Mouse (Mus musculus) ES-Bruce4 (cell line): ENCODE data around the gene Ccdc151. TPM values are rescaled to one million over a fixed set of nuclear protein-coding genes. Genes with fewer than 3 reads are reported as not detected.

Experiments used
- H3K27ac ChIP-seq: 2 replicates; pipeline ENCODE4 v1.5.1; 2012; ENCODE audit warnings: low read length, inconsistent platforms; ENCODE audit not compliant: insufficient read depth
- H3K27me3 ChIP-seq: 2 replicates; pipeline ENCODE4 v1.6.1; 2012; ENCODE audit warnings: mild to moderate bottlenecking, low read length, inconsistent platforms; ENCODE audit not compliant: control insufficient read depth, poor library complexity, insufficient read depth, severe bottlenecking
- H3K36me3 ChIP-seq: 2 replicates; pipeline ENCODE4 v1.6.1; 2012; ENCODE audit warnings: inconsistent platforms, mild to moderate bottlenecking, low read length, moderate library complexity; ENCODE audit not compliant: control insufficient read depth, poor library complexity, insufficient read depth, severe bottlenecking
- H3K4me1 ChIP-seq: one replicate; pipeline ENCODE4 v1.8.1; 2011; ENCODE audit warnings: low read length; ENCODE audit not compliant: control insufficient read depth, insufficient read depth
- H3K4me3 ChIP-seq: 2 replicates; pipeline ENCODE4 v1.5.1; 2011; ENCODE audit warnings: low read depth, mild to moderate bottlenecking, low read length
- H3K9ac ChIP-seq: 2 replicates; pipeline ENCODE4 v1.6.1; 2012; ENCODE audit warnings: low read depth, mild to moderate bottlenecking, inconsistent platforms; ENCODE audit not compliant: poor library complexity, severe bottlenecking
- H3K9me3 ChIP-seq: replicated peaks from 2 replicates; pipeline ENCODE4 v1.6.1; 2012; ENCODE audit warnings: mild to moderate bottlenecking, low read length, inconsistent platforms; ENCODE audit not compliant: control insufficient read depth, poor library complexity, insufficient read depth, severe bottlenecking
- CTCF ChIP-seq: IDR thresholded peaks from one replicate; pipeline ENCODE4 v1.8.1; 2011; ENCODE audit warnings: low read depth, low read length
- EP300 ChIP-seq: IDR thresholded peaks from 2 replicates; pipeline ENCODE4 v1.6.1; 2011; ENCODE audit warnings: low read depth, low read length; ENCODE audit not compliant: insufficient read depth
- POLR2A ChIP-seq: IDR thresholded peaks from one replicate; pipeline ENCODE4 v1.8.1; 2011; ENCODE audit warnings: low read length; ENCODE audit not compliant: insufficient read depth
- polyA plus RNA-seq: library from polyadenylated mRNA; stranded (reverse); fragments of >200 nt; gene quantifications from 2 replicates; pipeline ENCODE4 v1.2.4, GENCODE M21; 2011; ENCODE audit warnings: low read depth; ENCODE audit not compliant: missing spikeins, insufficient read depth, insufficient read length

Ccdc151 gene
- polyA plus RNA-seq, 1 experiment, result 1.6 TPM

DNA sequence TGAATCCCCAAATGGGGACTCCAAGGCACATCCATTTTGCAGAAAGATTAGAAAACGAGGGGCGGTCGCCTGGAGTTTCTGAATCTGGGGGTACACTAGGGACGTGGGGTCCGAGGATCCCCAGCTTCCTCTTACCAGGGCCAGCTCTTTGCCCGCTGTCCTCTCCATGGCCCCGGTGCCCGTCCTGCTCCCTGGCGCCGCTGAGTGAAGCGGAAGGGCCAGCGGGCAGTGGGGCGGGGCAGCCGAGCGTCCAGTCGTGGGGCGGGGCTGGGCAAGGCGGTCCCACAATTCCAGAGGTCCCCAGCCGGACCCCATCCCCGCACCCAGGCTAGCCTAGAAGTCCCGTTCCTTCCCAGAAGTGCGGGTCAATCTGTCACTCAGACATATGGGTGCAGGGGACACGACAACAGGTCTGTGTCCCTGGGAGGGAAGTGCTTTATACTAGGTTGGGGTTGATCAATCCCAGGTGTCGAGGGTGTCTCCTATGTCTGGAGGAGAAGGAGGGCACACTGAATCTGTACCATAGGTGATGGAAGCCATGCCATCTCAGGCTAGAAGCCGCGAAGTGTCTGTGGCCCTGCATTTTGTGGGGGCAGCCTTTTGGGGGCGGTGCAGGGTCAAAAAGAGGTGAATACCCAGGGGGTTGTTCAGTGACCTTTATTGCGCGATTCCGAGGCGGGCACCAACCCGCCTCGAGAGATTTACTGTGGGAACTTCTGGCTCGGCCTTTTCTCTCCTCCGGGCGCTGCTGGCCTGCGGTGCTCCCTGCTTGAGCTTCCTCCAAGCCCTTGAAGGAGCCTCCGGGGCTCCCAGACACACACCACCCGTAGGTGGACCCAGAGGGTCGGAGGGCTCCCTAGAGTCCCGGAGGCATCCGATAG is 13.0 kb downstream of the Ccdc151 start, which contains the start of gene Rgl3:
Rgl3 (minus strand) TSS at position 217 of the 881 bp plus-strand sequence.
- TF ChIP-seq POLR2A, result no peak
- TF ChIP-seq CTCF, result no peak
- TF ChIP-seq EP300, result no peak
- no peaks in the 10 kb centered on the region for H3K9me3 ChIP-seq
- H3K4me3 ChIP-seq, result peak within 1 kb of the TSS; percentile 65
- H3K27me3 ChIP-seq, result peaks cover 10% of the 10 kb centered on the region
- no peaks in the 10 kb centered on the region for H3K36me3 ChIP-seq
- no peak within 1 kb of the TSS for H3K27ac ChIP-seq
- peaks cover 3% of the 10 kb centered on the region for H3K4me1 ChIP-seq
- H3K9ac ChIP-seq, result peak within 1 kb of the TSS; percentile 24; the same call in 1 of the 2 replicates

DNA sequence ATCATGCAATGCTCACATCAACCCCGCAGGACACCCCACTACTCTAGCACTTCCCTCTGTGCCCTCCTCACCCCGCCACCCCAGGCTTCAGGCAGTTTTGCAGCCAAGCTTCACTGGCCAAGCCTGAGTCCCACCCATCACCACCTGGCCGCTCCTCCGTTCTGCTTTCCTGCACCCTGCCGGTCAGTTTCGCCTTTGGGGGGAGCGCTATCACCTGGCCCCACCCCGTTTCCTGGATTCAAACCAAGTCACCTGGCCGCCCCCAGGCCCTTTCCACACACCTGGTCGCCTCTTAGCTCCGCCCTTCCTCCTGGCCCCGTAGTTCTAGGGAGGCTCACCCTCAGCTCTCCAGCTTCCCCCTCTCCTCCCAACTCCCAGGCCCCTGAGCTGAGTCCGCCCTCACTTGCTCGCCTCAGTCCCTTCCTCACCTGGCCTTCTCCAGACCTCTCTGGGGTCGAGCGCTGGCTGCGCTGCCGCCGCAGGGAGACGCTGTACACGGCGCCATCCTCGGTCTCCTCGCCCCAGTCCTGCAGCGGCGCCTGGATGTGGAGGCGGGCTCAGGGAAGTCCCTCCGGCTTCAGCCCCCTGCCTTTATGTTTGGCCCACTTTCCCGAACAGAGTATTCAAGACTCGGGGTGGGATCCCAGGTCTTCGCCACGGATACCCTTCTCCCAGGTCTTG is 13.9 kb downstream of the Ccdc151 start:
- Histone ChIP-seq H3K9me3 (no peaks in the 10 kb centered on the region), H3K9ac (peak overlapping the region; percentile 24; the same call in 1 of the 2 replicates), H3K4me1 (peaks cover 3% of the 10 kb centered on the region), H3K27ac (no peak overlapping the region), H3K36me3 (no peaks in the 10 kb centered on the region), H3K4me3 (peak overlapping the region; percentile 65), H3K27me3 (peaks cover 10% of the 10 kb centered on the region)
- TF ChIP-seq POLR2A, result no peak
- peak; percentile 19 for TF ChIP-seq CTCF
- peak; percentile 77; the same call in 1 of the 2 replicates for TF ChIP-seq EP300

DNA sequence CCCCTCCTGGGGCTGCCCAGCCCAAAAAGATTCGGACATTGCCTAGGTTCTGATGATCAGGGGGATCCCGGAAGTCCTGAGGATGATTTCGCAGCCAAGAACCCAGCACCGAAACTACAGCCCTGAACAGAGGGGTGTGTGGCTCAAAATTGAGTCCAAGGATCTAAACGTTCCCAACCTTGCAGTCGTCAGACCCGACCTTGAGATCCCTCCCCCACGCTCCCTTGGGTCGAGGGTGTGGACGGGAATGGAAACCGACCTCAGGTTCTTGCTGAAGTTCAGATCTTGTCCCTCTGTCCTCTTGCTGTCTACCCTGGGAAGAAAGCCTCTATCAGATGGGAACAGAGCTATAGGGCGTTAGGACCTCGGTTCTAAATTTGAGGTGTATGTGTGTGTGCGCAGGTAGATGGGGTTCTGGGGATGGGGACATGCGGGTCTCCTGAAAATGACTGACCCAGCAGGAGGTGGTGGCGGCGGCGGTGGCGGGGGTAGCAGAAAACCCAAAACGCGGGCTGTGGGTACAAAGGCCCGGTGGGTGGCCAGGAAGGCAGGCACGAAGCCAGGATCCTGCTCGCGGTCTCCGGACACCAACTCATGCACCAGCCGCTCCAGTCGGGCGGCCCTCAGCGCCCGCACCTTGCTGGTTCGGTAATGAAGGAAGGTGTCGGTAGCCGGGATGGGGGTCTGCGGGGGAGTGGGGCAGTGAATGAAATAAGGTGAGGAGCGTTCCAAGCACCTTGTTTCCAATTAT is 14.7 kb downstream of the Ccdc151 start:
- Histone ChIP-seq H3K27me3 (peaks cover 10% of the 10 kb centered on the region), H3K36me3 (no peaks in the 10 kb centered on the region), H3K4me3 (peak overlapping the region; percentile 65), H3K27ac (no peak overlapping the region), H3K9me3 (no peaks in the 10 kb centered on the region), H3K4me1 (peaks cover 3% of the 10 kb centered on the region), H3K9ac (peak overlapping the region; percentile 24; the same call in 1 of the 2 replicates)
- TF ChIP-seq EP300, result 0 out of 2 replicates have a peak, but pooled peaks have one; percentile 10
- no peak for TF ChIP-seq CTCF
- no peak for TF ChIP-seq POLR2A

DNA sequence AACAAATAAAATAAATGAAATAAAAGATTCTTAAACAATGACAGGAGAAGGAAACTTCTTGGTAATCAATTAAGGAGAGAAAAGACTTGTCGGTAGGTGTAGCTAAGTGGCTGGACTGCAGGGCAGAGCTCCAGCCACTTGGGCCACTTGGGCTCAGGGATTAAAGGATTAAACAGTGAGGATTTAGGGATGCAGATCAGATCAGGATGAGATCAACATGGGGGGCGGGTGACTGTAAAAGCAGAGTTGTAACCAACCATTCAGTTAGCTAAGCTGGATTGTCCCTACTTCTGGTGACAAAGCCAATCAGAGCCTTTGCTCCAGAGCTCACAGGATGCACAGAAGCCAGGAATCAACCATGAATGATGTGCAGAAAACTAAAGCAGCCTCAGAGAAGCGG is 18.5 kb downstream of the Ccdc151 start:
- Histone ChIP-seq H3K9ac (no peak overlapping the region), H3K27me3 (peaks cover 10% of the 10 kb centered on the region), H3K36me3 (no peaks in the 10 kb centered on the region), H3K9me3 (no peaks in the 10 kb centered on the region), H3K4me1 (no peaks in the 10 kb centered on the region), H3K27ac (no peak overlapping the region), H3K4me3 (no peak overlapping the region)
- TF ChIP-seq EP300 (no peak), POLR2A (no peak), CTCF (no peak)

GRCm38 (mm10) chr9:21978398-21979128 is 23.9 kb downstream of the Ccdc151 start:
- Histone ChIP-seq H3K4me1 (peaks cover 3% of the 10 kb centered on the region), H3K27me3 (no peaks in the 10 kb centered on the region), H3K9me3 (no peaks in the 10 kb centered on the region), H3K4me3 (no peak overlapping the region), H3K9ac (no peak overlapping the region), H3K36me3 (no peaks in the 10 kb centered on the region), H3K27ac (no peak overlapping the region)
- TF ChIP-seq EP300 (peak; percentile 23; the same call in 1 of the 2 replicates), POLR2A (no peak)
